Mouse (Mus musculus) heart, embryonic 14.5 days (tissue): Measurements from ENCODE around the gene Foxn3. TPM values are rescaled to one million over a fixed set of nuclear protein-coding genes. Genes with fewer than 3 reads are reported as not detected.

Source experiments
- ATAC-seq: fragments of 200-750 bp; cut with Nextera tagmentation; 2 replicates; pipeline ENCODE4 v1.8.0; 2017; ENCODE audit warnings: low read depth, moderate TSS enrichment; ENCODE audit not compliant: insufficient number of reproducible peaks, insufficient read depth, low FRiP score
- H3K27ac ChIP-seq, 2 experiments: fragments of 200-500 bp in 1 of 2; fragments of 300-500 bp in 1 of 2; sonication (generic) in 1 of 2; replicated peaks in 1 of 2; 2 replicates each; pipeline ENCODE4 v1.5.1; 2012 to 2014; ENCODE audit warnings: low read depth in 2 of 2, low read length in 2 of 2, control low read depth in 1 of 2, mild to moderate bottlenecking in 1 of 2, mixed read lengths in 1 of 2; ENCODE audit not compliant: control insufficient read depth in 1 of 2, insufficient read depth in 1 of 2
- H3K27me3 ChIP-seq: fragments of 300-500 bp; sonication (generic); 2 replicates; pipeline ENCODE4 v1.6.1; 2014; ENCODE audit warnings: mild to moderate bottlenecking, low read length, control low read depth; ENCODE audit not compliant: control insufficient read depth, insufficient read depth
- H3K36me3 ChIP-seq: fragments of 300-500 bp; sonication (generic); 2 replicates; pipeline ENCODE4 v1.6.1; 2014; ENCODE audit warnings: mild to moderate bottlenecking, control low read depth, low read length, mixed read lengths; ENCODE audit not compliant: control insufficient read depth, insufficient read depth
- H3K4me1 ChIP-seq, 2 experiments: fragments of 200-500 bp in 1 of 2; fragments of 300-500 bp in 1 of 2; sonication (generic) in 1 of 2; 2 replicates each; pipeline ENCODE4 v1.6.1; 2012 to 2014; ENCODE audit warnings: low read length in 2 of 2, control low read depth in 1 of 2, mixed read lengths in 1 of 2; ENCODE audit not compliant: control insufficient read depth in 2 of 2, insufficient read depth in 2 of 2
- H3K4me2 ChIP-seq: fragments of 300-500 bp; sonication (generic); 2 replicates; pipeline ENCODE4 v1.6.1; 2014; ENCODE audit warnings: mild to moderate bottlenecking, low read length
- H3K4me3 ChIP-seq, 2 experiments: fragments of 200-500 bp in 1 of 2; fragments of 300-500 bp in 1 of 2; sonication (generic) in 1 of 2; 2 replicates each; pipeline ENCODE4 v1.5.1; 2012 to 2014; ENCODE audit warnings: low read length in 2 of 2, mild to moderate bottlenecking in 2 of 2, control low read depth in 1 of 2, low read depth in 1 of 2, moderate library complexity in 1 of 2; ENCODE audit not compliant: control insufficient read depth in 1 of 2, insufficient read depth in 1 of 2
- H3K9ac ChIP-seq: fragments of 300-500 bp; sonication (generic); 2 replicates; pipeline ENCODE4 v1.6.1; 2014; ENCODE audit warnings: mild to moderate bottlenecking, low read length
- H3K9me3 ChIP-seq: fragments of 300-500 bp; sonication (generic); 2 replicates; pipeline ENCODE4 v1.6.1; 2016; ENCODE audit warnings: low read length, control low read depth; ENCODE audit not compliant: control insufficient read depth
- WGBS: fragments of 180-500 bp; shearing (Covaris S2); extraction: QIAGEN DNeasy Blood & Tissue Kit; methylation state at CpG from one replicate; pipeline ENCODE4 v1.1.7; 2014; 5-methylcytosine and 5-hydroxymethylcytosine counted together
- polyA plus RNA-seq: library from polyadenylated mRNA; unstranded; fragments of >200 nt; fragmentation: Nextera tagmentation; extraction: Ambion mirVana; gene quantifications from 2 replicates; pipeline ENCODE4 v1.2.1, GENCODE M21; 2014

Gene Foxn3
- polyA plus RNA-seq, 1 experiment from 2014 or later, result 81.0 TPM

GRCm38 (mm10) chr12:99412034-99412433, 151.3 kb downstream of the Foxn3 start:
- no peak overlapping the region for H3K9ac ChIP-seq
- no peak for ATAC-seq
- 42% methylated on average over 7 of the region's 7 CpGs for WGBS

DNA sequence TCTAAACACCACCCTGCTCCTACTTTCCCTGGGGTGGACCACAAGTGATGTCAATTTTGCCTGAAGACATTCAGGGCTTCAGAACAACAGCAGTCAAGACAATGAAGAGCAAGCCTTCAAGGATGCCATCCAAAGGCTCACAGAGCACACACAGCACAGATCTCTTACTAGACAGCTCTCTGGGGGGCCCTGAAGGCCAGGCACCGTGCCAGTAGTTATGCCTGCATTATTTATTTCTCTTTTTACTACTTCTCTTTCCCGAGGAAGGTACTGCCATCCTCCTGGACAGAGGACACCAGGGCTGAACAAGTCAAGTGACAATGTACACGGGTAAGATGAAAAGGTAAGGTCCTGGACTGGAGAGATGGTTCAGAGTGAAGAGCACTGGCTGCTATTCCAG, 154.7 kb downstream of the Foxn3 start:
- Histone ChIP-seq H3K4me1 (peaks cover 2 to 6% of the 10 kb centered on the region in 2 experiments; a peak in 2 of 4 replicates), H3K4me3 (no peak overlapping the region), H3K4me2 (no peak overlapping the region), H3K36me3 (no peaks in the 10 kb centered on the region), H3K9ac (no peak overlapping the region), H3K9me3 (no peaks in the 10 kb centered on the region), H3K27me3 (no peaks in the 10 kb centered on the region), H3K27ac (no peak overlapping the region)
- 79% methylated on average over 3 of the region's 3 CpGs for WGBS
- ATAC-seq, result no peak

More at GRCm38 (mm10) chr12:99412034-99412433, 151.3 kb downstream of the Foxn3 start:
- Histone ChIP-seq H3K27me3 (no peaks in the 10 kb centered on the region), H3K36me3 (no peaks in the 10 kb centered on the region), H3K27ac (no peak overlapping the region), H3K9me3 (no peaks in the 10 kb centered on the region), H3K4me2 (no peak overlapping the region), H3K4me1 (peaks cover 0 to 7% of the 10 kb centered on the region in 2 experiments; a peak in 2 of 4 replicates), H3K4me3 (no peak overlapping the region)

- Histone ChIP-seq H3K9ac (no peak overlapping the region), H3K27ac (no peak overlapping the region), H3K4me3 (no peak overlapping the region), H3K9me3 (no peaks in the 10 kb centered on the region), H3K36me3 (no peaks in the 10 kb centered on the region), H3K27me3 (no peaks in the 10 kb centered on the region), H3K4me2 (no peak overlapping the region), H3K4me1 (peaks cover 2 to 6% of the 10 kb centered on the region in 2 experiments; a peak in 2 of 4 replicates)
- 82% methylated on average over 16 of the region's 16 CpGs for WGBS
- ATAC-seq, result no peak
These were observed 155.3 kb downstream of the Foxn3 start for GRCm38 (mm10) chr12:99408089-99408488.

- WGBS, result 41% methylated on average over 6 of the region's 6 CpGs
- Histone ChIP-seq H3K27me3 (no peaks in the 10 kb centered on the region), H3K4me3 (peak overlapping the region; percentile 22 to 23; a peak in 2 of 4 replicates), H3K9me3 (no peaks in the 10 kb centered on the region), H3K9ac (peak overlapping the region; percentile 45), H3K4me1 (peaks cover 2 to 6% of the 10 kb centered on the region in 2 experiments; a peak in 2 of 4 replicates), H3K36me3 (no peaks in the 10 kb centered on the region), H3K27ac (peak overlapping the region; percentile 53 to 76), H3K4me2 (peak overlapping the region; percentile 57)
- ATAC-seq, result no peak
These were observed 156.1 kb downstream of the Foxn3 start for GRCm38 (mm10) chr12:99407318-99407716.

GRCm38 (mm10) chr12:99406697-99407317, 156.6 kb downstream of the Foxn3 start:
- 50% methylated on average over 15 of the region's 15 CpGs for WGBS
- Histone ChIP-seq H3K36me3 (no peaks in the 10 kb centered on the region), H3K4me1 (peaks cover 2 to 6% of the 10 kb centered on the region in 2 experiments; a peak in 2 of 4 replicates), H3K9me3 (no peaks in the 10 kb centered on the region), H3K4me3 (peak overlapping the region; percentile 22 to 23; a peak in 2 of 4 replicates), H3K9ac (peak overlapping the region; percentile 45), H3K27me3 (no peaks in the 10 kb centered on the region), H3K27ac (peak overlapping the region; percentile 53 to 76), H3K4me2 (peak overlapping the region; percentile 57)
- no peak for ATAC-seq

GRCm38 (mm10) chr12:99406254-99406653, 157.1 kb downstream of the Foxn3 start:
- 61% methylated on average over 9 of the region's 9 CpGs for WGBS
- H3K9ac ChIP-seq, result no peak overlapping the region
- H3K9me3 ChIP-seq, result no peaks in the 10 kb centered on the region
- ATAC-seq, result no peak
- no peaks in the 10 kb centered on the region for H3K27me3 ChIP-seq
- peak overlapping the region; percentile 57; the same call in 1 of the 2 replicates for H3K4me2 ChIP-seq
- H3K4me1 ChIP-seq, result peaks cover 2 to 6% of the 10 kb centered on the region in 2 experiments; a peak in 2 of 4 replicates
- no peak overlapping the region for H3K4me3 ChIP-seq
- no peaks in the 10 kb centered on the region for H3K36me3 ChIP-seq
- H3K27ac ChIP-seq, result peak overlapping the region; percentile 17 to 33; a peak in 1 of 4 replicates

GRCm38 (mm10) chr12:99405401-99405800, 158.0 kb downstream of the Foxn3 start:
- Histone ChIP-seq H3K4me3 (no peak overlapping the region), H3K4me1 (peaks cover 2 to 6% of the 10 kb centered on the region in 2 experiments; a peak in 2 of 4 replicates), H3K4me2 (no peak overlapping the region), H3K9me3 (no peaks in the 10 kb centered on the region), H3K27me3 (no peaks in the 10 kb centered on the region), H3K36me3 (no peaks in the 10 kb centered on the region), H3K27ac (no peak overlapping the region), H3K9ac (no peak overlapping the region)
- ATAC-seq, result no peak
- WGBS, result 84% methylated on average over 4 of the region's 4 CpGs
